Mouse (Mus musculus): Measurements from ENCODE around the gene Eapp. TPM values are rescaled to one million over a fixed set of nuclear protein-coding genes. Genes with fewer than 3 reads are reported as not detected.
"Not testable (repeated sequence)": the region's sequence is repeated elsewhere in the genome, so short reads cannot be mapped to it uniquely, and the experiment has no call there.

Gene Eapp
- polyA plus RNA-seq, 1 experiment from 2014 or later: 76.1 TPM

- peak overlapping the region; percentile 93 for H3K27ac ChIP-seq (ENCODE audit: low read depth, low read length)
- no peak for DNase-seq (ENCODE audit: low spot score)
- peak overlapping the region; percentile 85 for H3K9ac ChIP-seq (ENCODE audit: low read length)
- no peak for ATAC-seq (replicated peaks; ENCODE audit: low FRiP score)
- H3K4me1 ChIP-seq (replicated peaks; ENCODE audit: control insufficient read depth, insufficient read depth, low read length): no peaks in the 10 kb centered on the region
- peak overlapping the region; percentile 68 for H3K4me2 ChIP-seq (ENCODE audit: low read depth, low read length, severe bottlenecking)
- H3K36me3 ChIP-seq (ENCODE audit: control insufficient read depth, insufficient read depth, low read length): no peaks in the 10 kb centered on the region
- H3K4me3 ChIP-seq (ENCODE audit: low read depth, low read length): peak overlapping the region; percentile 77
- no peaks in the 10 kb centered on the region for H3K27me3 ChIP-seq (ENCODE audit: control insufficient read depth, insufficient read depth, low read length)
- 39% methylated on average over 12 of the region's 12 CpGs for WGBS
- no peaks in the 10 kb centered on the region for H3K9me3 ChIP-seq (ENCODE audit: control insufficient read depth, low read length)
These were observed 718 bp downstream of the Eapp start for GRCm38 (mm10) chr12:54694847-54695510.

GRCm38 (mm10) chr12:54689082-54689481 lies 6.6 kb downstream of the Eapp start:
- H3K4me3 ChIP-seq (ENCODE audit: low read depth, low read length): no peak overlapping the region
- no peaks in the 10 kb centered on the region for H3K9me3 ChIP-seq (ENCODE audit: control insufficient read depth, low read length)
- H3K27ac ChIP-seq (ENCODE audit: low read depth, low read length): no peak overlapping the region
- no peak overlapping the region for H3K4me2 ChIP-seq (ENCODE audit: low read depth, low read length, severe bottlenecking)
- no peaks in the 10 kb centered on the region for H3K4me1 ChIP-seq (replicated peaks; ENCODE audit: control insufficient read depth, insufficient read depth, low read length)
- 97% methylated on average over 5 of the region's 5 CpGs for whole genome bisulfite sequencing
- no peak overlapping the region for H3K9ac ChIP-seq (ENCODE audit: low read length)
- peaks cover 2% of the 10 kb centered on the region; the same call in 1 of the 2 replicates for H3K36me3 ChIP-seq (ENCODE audit: control insufficient read depth, insufficient read depth, low read length)
- ATAC-seq (replicated peaks; ENCODE audit: low FRiP score): no peak
- H3K27me3 ChIP-seq (ENCODE audit: control insufficient read depth, insufficient read depth, low read length): no peaks in the 10 kb centered on the region
- no peak for DNase-seq (ENCODE audit: low spot score)

GRCm38 (mm10) chr12:54683182-54683581 lies 12.5 kb downstream of the Eapp start:
- DNase-seq (ENCODE audit: low spot score) (no peak), ATAC-seq (replicated peaks; ENCODE audit: low FRiP score) (no peak)
- 40% methylated on average over 1 of the region's 1 CpGs for WGBS
- H3K4me2 ChIP-seq (ENCODE audit: low read depth, low read length, severe bottlenecking): no peak overlapping the region
- no peaks in the 10 kb centered on the region for H3K9me3 ChIP-seq (ENCODE audit: control insufficient read depth, low read length)
- no peak overlapping the region for H3K9ac ChIP-seq (ENCODE audit: low read length)
- H3K4me3 ChIP-seq (ENCODE audit: low read depth, low read length): no peak overlapping the region
- no peaks in the 10 kb centered on the region for H3K4me1 ChIP-seq (replicated peaks; ENCODE audit: control insufficient read depth, insufficient read depth, low read length)
- H3K27ac ChIP-seq (ENCODE audit: low read depth, low read length): no peak overlapping the region
- H3K36me3 ChIP-seq (ENCODE audit: control insufficient read depth, insufficient read depth, low read length): no peaks in the 10 kb centered on the region; the same call in 1 of the 2 replicates
- H3K27me3 ChIP-seq (ENCODE audit: control insufficient read depth, insufficient read depth, low read length): no peaks in the 10 kb centered on the region

- WGBS: 98% methylated on average over 9 of the region's 9 CpGs
- Histone ChIP-seq H3K9me3 (ENCODE audit: control insufficient read depth, low read length) (no peaks in the 10 kb centered on the region), H3K36me3 (ENCODE audit: control insufficient read depth, insufficient read depth, low read length) (peaks cover 3% of the 10 kb centered on the region; the same call in 1 of the 2 replicates), H3K4me1 (replicated peaks; ENCODE audit: control insufficient read depth, insufficient read depth, low read length) (no peaks in the 10 kb centered on the region), H3K4me2 (ENCODE audit: low read depth, low read length, severe bottlenecking) (no peak overlapping the region), H3K27me3 (ENCODE audit: control insufficient read depth, insufficient read depth, low read length) (no peaks in the 10 kb centered on the region), H3K9ac (ENCODE audit: low read length) (no peak overlapping the region), H3K27ac (ENCODE audit: low read depth, low read length) (no peak overlapping the region), H3K4me3 (ENCODE audit: low read depth, low read length) (no peak overlapping the region)
- ATAC-seq (replicated peaks; ENCODE audit: low FRiP score) (no peak), DNase-seq (ENCODE audit: low spot score) (no peak)
These were observed 19.0 kb downstream of the Eapp start for GRCm38 (mm10) chr12:54676709-54677108.

GRCm38 (mm10) chr12:54675396-54675795 lies 20.3 kb downstream of the Eapp start:
- no peak overlapping the region for H3K4me2 ChIP-seq (ENCODE audit: low read depth, low read length, severe bottlenecking)
- H3K9ac ChIP-seq (ENCODE audit: low read length): no peak overlapping the region
- no peaks in the 10 kb centered on the region for H3K27me3 ChIP-seq (ENCODE audit: control insufficient read depth, insufficient read depth, low read length)
- no peak for ATAC-seq (replicated peaks; ENCODE audit: low FRiP score)
- WGBS: 94% methylated on average over 4 of the region's 4 CpGs
- no peaks in the 10 kb centered on the region for H3K4me1 ChIP-seq (replicated peaks; ENCODE audit: control insufficient read depth, insufficient read depth, low read length)
- H3K27ac ChIP-seq (ENCODE audit: low read depth, low read length): no peak overlapping the region
- no peak for DNase-seq (ENCODE audit: low spot score)
- H3K4me3 ChIP-seq (ENCODE audit: low read depth, low read length): no peak overlapping the region
- peaks cover 3% of the 10 kb centered on the region; the same call in 1 of the 2 replicates for H3K36me3 ChIP-seq (ENCODE audit: control insufficient read depth, insufficient read depth, low read length)
- no peaks in the 10 kb centered on the region for H3K9me3 ChIP-seq (ENCODE audit: control insufficient read depth, low read length)

- 84% methylated on average over 4 of the region's 4 CpGs for WGBS
- DNase-seq (ENCODE audit: low spot score) (no peak), ATAC-seq (replicated peaks; ENCODE audit: low FRiP score) (no peak)
- Histone ChIP-seq H3K4me3 (ENCODE audit: low read depth, low read length) (no peak overlapping the region), H3K9me3 (ENCODE audit: control insufficient read depth, low read length) (no peaks in the 10 kb centered on the region), H3K27me3 (ENCODE audit: control insufficient read depth, insufficient read depth, low read length) (no peaks in the 10 kb centered on the region), H3K9ac (ENCODE audit: low read length) (no peak overlapping the region), H3K4me2 (ENCODE audit: low read depth, low read length, severe bottlenecking) (no peak overlapping the region), H3K36me3 (ENCODE audit: control insufficient read depth, insufficient read depth, low read length) (peaks cover 3% of the 10 kb centered on the region; the same call in 1 of the 2 replicates), H3K4me1 (replicated peaks; ENCODE audit: control insufficient read depth, insufficient read depth, low read length) (no peaks in the 10 kb centered on the region), H3K27ac (ENCODE audit: low read depth, low read length) (no peak overlapping the region)
These were observed 24.4 kb downstream of the Eapp start for GRCm38 (mm10) chr12:54671262-54671661.

- Histone ChIP-seq H3K27ac (ENCODE audit: low read depth, low read length) (no peak overlapping the region), H3K9ac (ENCODE audit: low read length) (no peak overlapping the region), H3K4me1 (replicated peaks; ENCODE audit: control insufficient read depth, insufficient read depth, low read length) (no peaks in the 10 kb centered on the region), H3K4me2 (ENCODE audit: low read depth, low read length, severe bottlenecking) (no peak overlapping the region), H3K27me3 (ENCODE audit: control insufficient read depth, insufficient read depth, low read length) (no peaks in the 10 kb centered on the region), H3K4me3 (ENCODE audit: low read depth, low read length) (no peak overlapping the region), H3K9me3 (ENCODE audit: control insufficient read depth, low read length) (no peaks in the 10 kb centered on the region), H3K36me3 (ENCODE audit: control insufficient read depth, insufficient read depth, low read length) (no peaks in the 10 kb centered on the region; the same call in 1 of the 2 replicates)
- DNase-seq (ENCODE audit: low spot score) (no peak), ATAC-seq (replicated peaks; ENCODE audit: low FRiP score) (no peak)
- WGBS: 100% methylated on average over 1 of the region's 1 CpGs
These were observed 27.6 kb downstream of the Eapp start for GRCm38 (mm10) chr12:54668141-54668540.

GRCm38 (mm10) chr12:54665526-54665925 lies 30.2 kb downstream of the Eapp start:
- Histone ChIP-seq H3K9me3 (ENCODE audit: control insufficient read depth, low read length) (no peaks in the 10 kb centered on the region), H3K4me1 (replicated peaks; ENCODE audit: control insufficient read depth, insufficient read depth, low read length) (no peaks in the 10 kb centered on the region), H3K9ac (ENCODE audit: low read length) (no peak overlapping the region), H3K27me3 (ENCODE audit: control insufficient read depth, insufficient read depth, low read length) (no peaks in the 10 kb centered on the region), H3K36me3 (ENCODE audit: control insufficient read depth, insufficient read depth, low read length) (no peaks in the 10 kb centered on the region), H3K27ac (ENCODE audit: low read depth, low read length) (no peak overlapping the region), H3K4me3 (ENCODE audit: low read depth, low read length) (no peak overlapping the region), H3K4me2 (ENCODE audit: low read depth, low read length, severe bottlenecking) (no peak overlapping the region)
- ATAC-seq (replicated peaks; ENCODE audit: low FRiP score) (no peak), DNase-seq (ENCODE audit: low spot score) (no peak)
- WGBS: 83% methylated on average over 6 of the region's 6 CpGs

- not testable (repeated sequence) for H3K4me1 ChIP-seq (replicated peaks; ENCODE audit: control insufficient read depth, insufficient read depth, low read length); H3K4me3 ChIP-seq (ENCODE audit: low read depth, low read length); H3K9ac ChIP-seq (ENCODE audit: low read length); H3K27me3 ChIP-seq (ENCODE audit: control insufficient read depth, insufficient read depth, low read length); H3K36me3 ChIP-seq (ENCODE audit: control insufficient read depth, insufficient read depth, low read length); H3K4me2 ChIP-seq (ENCODE audit: low read depth, low read length, severe bottlenecking); DNase-seq (ENCODE audit: low spot score); H3K9me3 ChIP-seq (ENCODE audit: control insufficient read depth, low read length); ATAC-seq (replicated peaks; ENCODE audit: low FRiP score); H3K27ac ChIP-seq (ENCODE audit: low read depth, low read length)
- WGBS: 82% methylated on average over 5 of the region's 5 CpGs
These were observed 34.2 kb downstream of the Eapp start for GRCm38 (mm10) chr12:54661470-54661869.
